ENCODE assay signal across 8 mouse cellular contexts in genomic region chr3:52267293-52267651, GRCm38 (mm10). TPM values are rescaled to one million over a fixed set of nuclear protein-coding genes. Genes with fewer than 3 reads are reported as not detected.
DNase-seq lines count a peak whose midpoint lies in the region; ATAC-seq and TF ChIP-seq lines count a peak whose summit lies in the region.

No protein-coding gene starts in this region.

- WGBS in kidney, postnatal 0 days, result 1% methylated on average over 15 of the region's 15 CpGs
- under 1% methylated on average over 15 of the region's 15 CpGs for WGBS in embryonic facial prominence, embryonic 14.5 days
- WGBS in midbrain, embryonic 15.5 days, result under 1% methylated on average over 15 of the region's 15 CpGs

- H3K4me2 ChIP-seq in kidney, postnatal 0 days (ENCODE audit: low read length), result peak overlapping the region; percentile 94
- H3K4me2 ChIP-seq in embryonic facial prominence, embryonic 14.5 days (ENCODE audit: low read depth, low read length), result peak overlapping the region; percentile 95
- peak overlapping the region; percentile 90 for H3K4me2 ChIP-seq in midbrain, embryonic 15.5 days

- peak overlapping the region; percentile 95 for H3K4me3 ChIP-seq in kidney, postnatal 0 days (replicated peaks; ENCODE audit: low read depth, low read length)
- H3K4me3 ChIP-seq in embryonic facial prominence, embryonic 14.5 days (ENCODE audit: low read depth, low read length), result peak overlapping the region; percentile 93
- H3K4me3 ChIP-seq in midbrain, embryonic 15.5 days, result peak overlapping the region; percentile 91

- ATAC-seq in kidney, postnatal 0 days (replicated peaks; ENCODE audit: low FRiP score, low read depth), result no peak
- no peak for ATAC-seq in embryonic facial prominence, embryonic 14.5 days (ENCODE audit: low read depth)
- ATAC-seq in midbrain, embryonic 15.5 days (replicated peaks), result no peak

- H3K4me1 ChIP-seq in kidney, postnatal 0 days (replicated peaks; ENCODE audit: insufficient read depth, low read length), result 0 out of 2 replicates have a peak, but pooled peaks cover 4% of the 10 kb centered on the region
- H3K4me1 ChIP-seq in embryonic facial prominence, embryonic 14.5 days (ENCODE audit: control insufficient read depth, insufficient read depth, low read length), result peaks cover 13% of the 10 kb centered on the region
- peaks cover 27% of the 10 kb centered on the region for H3K4me1 ChIP-seq in midbrain, embryonic 15.5 days

- H3K9me3 ChIP-seq in kidney, postnatal 0 days (replicated peaks; ENCODE audit: low read length), result no peaks in the 10 kb centered on the region
- H3K9me3 ChIP-seq in embryonic facial prominence, embryonic 14.5 days (ENCODE audit: control insufficient read depth, low read length), result no peaks in the 10 kb centered on the region
- no peaks in the 10 kb centered on the region for H3K9me3 ChIP-seq in midbrain, embryonic 15.5 days

- TF ChIP-seq CTCF in kidney, postnatal 0 days (IDR thresholded peaks at IDR 0.05; ENCODE audit: low read depth), result no peak

- H3K27ac ChIP-seq in kidney, postnatal 0 days, result no peak overlapping the region
- no peak overlapping the region for H3K27ac ChIP-seq in embryonic facial prominence, embryonic 14.5 days (replicated peaks; ENCODE audit: low read depth, low read length)
- H3K27ac ChIP-seq in midbrain, embryonic 15.5 days, result no peak overlapping the region

- H3K27me3 ChIP-seq in kidney, postnatal 0 days (ENCODE audit: insufficient read depth, low read length), result no peaks in the 10 kb centered on the region
- H3K27me3 ChIP-seq in embryonic facial prominence, embryonic 14.5 days (replicated peaks; ENCODE audit: control insufficient read depth, insufficient read depth, low read length), result peaks cover 14% of the 10 kb centered on the region
- H3K27me3 ChIP-seq in midbrain, embryonic 15.5 days (replicated peaks), result peaks cover 64% of the 10 kb centered on the region

- peak overlapping the region; percentile 67 for H3K9ac ChIP-seq in kidney, postnatal 0 days (ENCODE audit: low read depth, low read length)
- H3K9ac ChIP-seq in embryonic facial prominence, embryonic 14.5 days (ENCODE audit: low read depth, low read length), result peak overlapping the region; percentile 83
- H3K9ac ChIP-seq in midbrain, embryonic 15.5 days, result 0 out of 2 replicates have a peak overlapping the region, but pooled peaks have one; percentile 11

- DNase-seq in kidney, postnatal 0 days (ENCODE audit: low spot score), result peak; percentile 52
- no peak for DNase-seq in kidney, adult 8-10 months
- DNase-seq in embryonic facial prominence, embryonic 14.5 days (ENCODE audit: low spot score), result no peak
- peak; percentile 37 for DNase-seq in kidney, postnatal 10 days
- peak; percentile 50 to 60 for DNase-seq in thymus, postnatal 36 days
- DNase-seq in Muller cell, postnatal 12 days (ENCODE audit: inconsistent ontology term), result no peak
- DNase-seq in cerebellum, adult 11-12 months, result no peak

- H3K36me3 ChIP-seq in kidney, postnatal 0 days (ENCODE audit: insufficient read depth, low read length), result no peaks in the 10 kb centered on the region
- H3K36me3 ChIP-seq in embryonic facial prominence, embryonic 14.5 days (ENCODE audit: control insufficient read depth, insufficient read depth, low read length), result no peaks in the 10 kb centered on the region
- H3K36me3 ChIP-seq in midbrain, embryonic 15.5 days (replicated peaks), result no peaks in the 10 kb centered on the region

RNA-seq across cellular contexts. Expression of gene Foxo1, which starts 0.9 kb away (rescaled TPM):
- 7.0 and 8.6 TPM in 2 replicates for polyA plus RNA-seq in kidney, postnatal 0 days (2015; fragmentation: Nextera tagmentation; extraction: Ambion mirVana)
- polyA plus RNA-seq in embryonic facial prominence, embryonic 14.5 days (2014; fragmentation: Nextera tagmentation; extraction: Ambion mirVana), result 8.2 and 9.0 TPM in 2 replicates
- polyA plus RNA-seq in midbrain, embryonic 15.5 days (2015; fragmentation: Nextera tagmentation; extraction: Ambion mirVana), result 3.7 and 3.9 TPM in 2 replicates

Comparison
In these comparisons a context has a peak if more than half of its experiments do, and no peak if none do; other contexts are left out.
1. DNase-seq: peak in kidney, postnatal 0 days (single experiment), kidney, postnatal 10 days (single experiment) and thymus, postnatal 36 days (2 of 2); none in kidney, adult 8-10 months (0 of 2), embryonic facial prominence, embryonic 14.5 days (single experiment), Muller cell, postnatal 12 days (single experiment) and cerebellum, adult 11-12 months (single experiment).
2. H3K9ac ChIP-seq: peak in every context shown above with its lines; median percentile 83 in embryonic facial prominence, embryonic 14.5 days; 67 in kidney, postnatal 0 days; 11 in midbrain, embryonic 15.5 days.
3. Peak in every context shown above with its lines, with median percentiles within 50 percentile points of each other: H3K4me2 ChIP-seq and H3K4me3 ChIP-seq.